Mouse (Mus musculus): ENCODE results near the gene Mpl.
A peak's percentile ranks its signal among the peaks of the same experiment; 100 is the strongest.

Mpl gene

DNA sequence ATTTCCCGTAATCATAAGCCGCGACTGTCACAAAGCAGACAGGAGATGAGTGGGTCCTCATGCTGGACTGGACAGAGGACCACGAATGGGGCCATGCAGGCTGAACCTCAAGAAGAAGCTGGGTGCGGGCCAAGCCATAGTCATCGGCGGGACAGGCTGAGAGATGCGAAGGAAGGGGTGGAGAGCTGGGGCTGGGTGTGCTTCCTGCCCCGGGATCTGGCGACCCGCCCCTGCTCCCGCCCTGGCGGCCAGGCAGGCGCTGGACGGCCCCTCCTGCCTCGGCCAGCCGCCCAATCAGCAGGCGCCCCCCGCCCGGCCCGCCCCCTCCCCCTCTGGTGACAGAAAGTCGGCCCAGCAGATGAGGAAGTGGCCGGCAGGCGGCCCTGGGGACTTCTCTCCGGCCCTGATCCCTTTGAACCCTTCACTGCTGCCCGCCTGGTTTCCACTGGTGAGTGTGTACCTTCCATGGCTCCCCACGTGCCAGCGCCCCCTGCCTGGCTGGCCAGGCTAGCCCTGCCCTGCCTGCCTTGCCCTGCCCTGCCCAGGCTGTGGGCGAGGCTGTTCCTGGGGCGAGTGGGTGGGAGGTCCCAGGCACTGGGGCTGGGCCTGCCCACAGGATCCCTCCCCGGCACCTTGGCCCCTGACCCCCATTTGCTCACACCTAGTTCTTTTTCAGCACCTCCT, 29.4 kb downstream of the Mpl start, which contains the start of gene Elovl1:
Gene Elovl1 (plus strand): TSS at position 326 of the 684 bp plus-strand sequence.
- peak; percentile 49 to 60 for DNase-seq (ENCODE audit: low read depth in 2 of 2, low spot score in 2 of 2)

DNA sequence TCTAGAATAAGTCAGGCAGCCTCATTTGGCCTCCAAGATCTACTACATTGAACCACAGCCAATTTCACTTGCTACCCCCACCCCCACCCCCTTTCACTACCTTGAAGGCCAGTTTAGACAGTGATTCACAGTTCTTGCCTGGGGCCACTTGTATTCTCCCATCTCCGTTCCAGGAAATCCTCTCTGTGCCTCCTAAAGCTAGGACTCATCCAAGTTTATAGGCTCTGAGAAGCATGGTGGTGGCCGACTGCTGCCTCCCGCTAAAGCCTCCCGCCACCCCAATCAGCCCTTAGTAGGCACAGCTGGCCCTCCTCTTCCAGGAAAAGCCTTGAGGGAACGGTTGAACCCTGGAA, 29.9 kb downstream of the Mpl start:
- DNase-seq (ENCODE audit: low read depth in 2 of 2, low spot score in 2 of 2), result no peak

GRCm38 (mm10) chr4:118425374-118425773, 31.9 kb downstream of the Mpl start:
- no peak for DNase-seq (ENCODE audit: low read depth in 2 of 2, low spot score in 2 of 2)

GRCm38 (mm10) chr4:118424541-118425160, 32.7 kb downstream of the Mpl start:
- DNase-seq (ENCODE audit: low read depth in 2 of 2, low spot score in 2 of 2), result no peak

DNA sequence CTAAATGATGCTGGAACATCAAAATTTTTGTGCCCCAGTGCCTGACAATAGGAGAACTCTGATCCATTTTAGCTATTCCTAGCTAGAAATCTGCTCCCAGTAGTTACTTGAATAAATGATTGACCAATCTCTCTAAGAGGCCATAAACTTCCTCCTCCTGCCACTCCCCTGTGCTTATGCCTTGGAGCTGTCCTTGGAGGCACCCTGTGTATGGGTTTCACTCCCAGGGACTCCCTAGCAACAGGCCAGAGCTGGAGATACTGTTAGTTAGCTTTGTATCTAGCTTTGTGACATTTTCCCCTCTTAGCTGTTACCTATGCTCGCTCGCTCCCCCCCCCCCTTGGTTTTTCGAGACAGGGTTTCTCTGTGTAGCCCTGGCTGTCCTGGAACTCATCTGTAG, 35.9 kb downstream of the Mpl start:
- no peak for DNase-seq (ENCODE audit: low read depth in 2 of 2, low spot score in 2 of 2)

DNA sequence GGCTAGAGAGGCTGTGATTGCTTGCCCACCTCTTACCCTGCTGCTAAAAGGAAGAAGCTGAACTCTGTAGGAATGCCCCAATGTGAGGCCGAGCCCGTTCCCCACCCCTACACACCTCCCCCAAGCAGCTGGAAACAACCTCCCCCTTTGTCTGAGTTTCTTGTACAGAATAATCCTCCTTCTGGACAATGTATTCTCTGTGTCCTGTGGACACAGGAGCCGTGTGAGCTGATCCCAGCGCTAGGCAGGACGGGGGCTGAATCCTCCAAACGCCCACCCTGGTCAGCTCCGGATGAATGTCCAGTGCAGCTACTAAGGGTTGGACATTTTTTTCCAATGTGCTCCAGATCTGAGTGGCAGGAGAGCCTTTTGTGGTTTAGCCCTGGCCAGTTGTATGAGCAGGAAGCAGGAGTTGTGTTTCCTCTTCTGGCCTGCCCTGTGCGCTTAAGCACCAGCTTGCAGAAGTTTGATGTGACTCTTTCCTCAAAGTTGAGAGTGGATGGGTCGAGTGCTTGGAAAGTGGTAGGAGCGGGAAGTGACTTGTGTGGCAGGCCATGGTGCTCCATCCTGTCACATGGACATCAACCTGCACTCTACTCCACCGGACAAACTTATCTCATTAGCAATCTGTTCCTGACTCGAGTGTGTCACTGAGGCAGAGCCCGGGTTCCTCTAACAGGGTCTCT, 40.1 kb downstream of the Mpl start:
- no peak for DNase-seq (ENCODE audit: low read depth in 2 of 2, low spot score in 2 of 2)

GRCm38 (mm10) chr4:118416329-118416728, 41.0 kb downstream of the Mpl start:
- no peak for DNase-seq (ENCODE audit: low read depth in 2 of 2, low spot score in 2 of 2)

- no peak for DNase-seq (ENCODE audit: low read depth in 2 of 2, low spot score in 2 of 2)
These were observed 41.5 kb downstream of the Mpl start for GRCm38 (mm10) chr4:118415779-118416178.

- no peak for DNase-seq (ENCODE audit: low read depth in 2 of 2, low spot score in 2 of 2)
These were observed 43.8 kb downstream of the Mpl start for GRCm38 (mm10) chr4:118413553-118413952.

DNA sequence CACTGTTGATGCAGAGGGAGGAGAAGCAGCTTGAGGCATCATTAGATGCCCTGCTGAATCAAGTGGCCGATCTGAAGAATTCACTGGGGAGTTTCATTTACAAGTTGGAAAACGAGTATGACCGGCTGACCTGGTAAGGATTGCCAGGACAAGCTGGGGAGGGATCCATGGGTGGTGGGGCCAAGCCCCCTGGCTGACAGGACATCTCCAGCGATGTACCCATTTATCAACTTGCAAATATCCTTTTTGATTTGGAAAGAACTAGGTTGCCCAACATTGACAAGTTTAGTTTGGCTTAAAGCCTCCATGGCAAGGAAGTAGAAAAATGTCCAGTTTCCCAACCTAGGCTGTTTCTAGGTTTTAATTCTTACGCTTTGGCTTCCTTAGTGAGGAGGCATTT, 46.4 kb downstream of the Mpl start:
- no peak for DNase-seq (ENCODE audit: low read depth in 2 of 2, low spot score in 2 of 2)

GRCm38 (mm10) chr4:118409142-118409900, 48.0 kb downstream of the Mpl start, which contains the start of the genes Szt2 and Med8:
Gene Szt2 (minus strand): TSS chr4:118409273.
Gene Med8 (plus strand): TSS chr4:118409337.
- peak; percentile 85 to 89 for DNase-seq (ENCODE audit: low read depth in 2 of 2, low spot score in 2 of 2)

DNA sequence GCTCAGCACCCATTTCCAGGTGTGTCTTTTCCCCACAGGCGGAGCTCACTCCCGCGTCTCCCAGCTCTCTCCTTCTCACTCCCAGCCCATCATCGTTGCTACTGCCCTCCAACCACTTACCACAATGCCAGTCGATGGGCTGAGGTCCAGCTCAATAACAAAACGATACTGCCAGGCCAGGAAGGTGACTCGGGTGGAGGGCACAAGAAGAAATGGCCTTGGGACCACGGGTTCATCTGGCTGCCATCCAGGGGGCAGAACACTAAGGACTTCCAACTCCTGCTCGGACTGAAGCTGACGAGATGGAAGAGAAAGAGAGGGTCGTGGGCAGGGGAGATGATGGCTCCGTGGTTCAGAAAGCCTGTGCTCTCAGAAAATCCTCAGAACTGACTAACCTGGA, 54.6 kb downstream of the Mpl start:
- no peak for DNase-seq (ENCODE audit: low read depth in 2 of 2, low spot score in 2 of 2)

DNA sequence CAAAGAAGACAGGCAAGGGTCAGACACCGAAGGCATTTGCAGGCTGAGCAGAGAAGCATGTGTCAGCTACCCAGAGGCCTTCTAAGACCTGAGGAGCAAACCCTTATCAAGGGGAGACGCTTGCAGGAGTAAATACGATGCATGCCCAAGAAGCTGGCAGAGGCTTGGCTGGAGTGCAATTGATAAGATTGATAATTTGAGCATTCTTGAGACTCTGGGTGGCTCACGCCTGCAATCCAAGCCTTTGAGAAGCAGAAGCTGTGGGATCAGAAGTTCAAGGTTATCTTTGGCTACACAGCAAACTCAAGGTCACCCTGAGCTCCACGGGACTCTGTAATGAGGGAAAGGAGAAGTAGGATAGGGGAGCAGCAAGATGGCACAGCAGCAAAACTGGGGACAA, 55.4 kb downstream of the Mpl start:
- DNase-seq (ENCODE audit: low read depth in 2 of 2, low spot score in 2 of 2), result no peak

DNA sequence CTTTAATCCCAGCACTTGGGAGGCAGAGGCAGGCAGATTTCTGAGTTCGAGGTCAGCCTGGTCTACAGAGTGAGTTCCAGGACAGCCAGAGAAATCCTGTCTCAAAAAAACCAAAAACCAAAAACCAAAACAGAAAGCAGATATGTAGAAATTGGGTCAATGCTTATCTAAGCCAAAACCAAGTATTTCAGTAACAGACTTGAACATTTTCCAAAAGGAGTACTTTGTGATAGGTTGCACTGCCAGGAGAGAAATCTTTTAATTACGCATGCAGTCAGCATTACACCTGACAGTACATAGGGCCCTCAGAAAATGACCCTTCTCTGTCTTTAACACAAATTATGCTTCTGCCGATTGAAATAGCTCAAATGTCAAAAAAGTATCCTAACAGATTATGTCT, 55.9 kb downstream of the Mpl start:
- no peak for DNase-seq (ENCODE audit: low read depth in 2 of 2, low spot score in 2 of 2)

DNA sequence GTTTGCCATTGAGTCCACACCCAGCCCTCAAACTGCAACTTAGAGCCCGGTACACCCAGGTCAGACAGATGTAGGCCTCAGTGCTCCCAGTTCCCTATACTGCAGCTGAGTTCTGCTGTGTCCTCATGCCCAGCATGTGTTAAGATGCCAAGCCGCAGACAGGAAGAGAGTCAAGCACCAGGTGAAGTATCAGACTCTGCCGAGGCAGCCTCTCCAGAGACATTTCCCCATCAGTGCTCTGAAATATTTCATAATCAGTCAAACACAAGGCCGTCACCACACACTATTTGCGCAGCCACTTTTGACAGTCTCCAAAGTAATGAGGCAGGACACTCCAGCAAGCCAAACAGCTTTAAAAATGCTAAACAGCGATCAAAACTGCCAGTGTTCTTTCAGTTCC, 58.9 kb downstream of the Mpl start:
- DNase-seq (ENCODE audit: low read depth in 2 of 2, low spot score in 2 of 2), result no peak

DNA sequence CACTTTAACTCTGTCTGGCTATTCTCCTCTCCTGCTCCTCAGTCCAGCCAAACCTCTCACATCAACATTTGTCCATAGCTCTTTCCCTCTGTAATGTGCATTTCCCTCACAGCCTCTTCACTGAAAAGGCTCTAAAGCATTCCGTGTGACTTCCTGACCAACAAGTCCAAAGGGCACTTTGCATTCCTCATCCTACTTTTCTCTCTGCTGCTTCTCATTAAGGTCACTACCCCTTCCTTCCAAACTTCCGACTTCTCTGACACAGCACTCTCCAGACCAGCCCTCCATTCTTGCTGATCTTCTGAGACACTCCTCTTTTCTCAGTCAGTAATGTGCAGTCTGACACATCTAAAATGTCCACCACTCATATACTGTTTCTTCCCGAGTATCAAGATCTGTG, 60.9 kb downstream of the Mpl start:
- no peak for DNase-seq (ENCODE audit: low read depth in 2 of 2, low spot score in 2 of 2)

- DNase-seq (ENCODE audit: low read depth in 2 of 2, low spot score in 2 of 2), result no peak
These were observed 62.0 kb downstream of the Mpl start for GRCm38 (mm10) chr4:118395289-118395688.

- no peak for DNase-seq (ENCODE audit: low read depth in 2 of 2, low spot score in 2 of 2)
These were observed 62.8 kb downstream of the Mpl start for GRCm38 (mm10) chr4:118394505-118394904.

All from CD8-positive naive resting alpha-beta T cell, adult 2 months (primary cell).